8 mouse cellular contexts compared by ENCODE assay signal in the genomic region with DNA sequence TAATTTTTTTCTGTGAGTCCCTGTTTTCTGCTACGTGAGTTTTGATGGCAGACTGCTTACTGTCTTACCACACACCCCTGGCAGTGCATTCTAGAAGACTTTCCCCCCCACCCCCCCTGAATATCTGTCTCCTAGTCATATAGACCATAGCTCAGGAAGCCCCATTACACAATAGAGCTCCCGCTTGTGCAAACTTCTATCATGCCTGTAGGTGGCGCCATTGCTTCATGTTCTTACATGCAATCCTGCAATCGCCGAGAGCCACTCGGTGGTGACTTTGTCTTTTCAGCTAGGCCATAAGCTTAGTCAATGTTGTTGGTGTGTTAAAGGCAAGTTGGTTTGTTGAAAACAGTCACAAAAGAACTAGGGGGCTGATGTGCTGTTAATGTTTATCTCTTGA. TPM values are rescaled to one million over a fixed set of nuclear protein-coding genes. Genes with fewer than 3 reads are reported as not detected.
DNase-seq lines count a peak whose midpoint lies in the region; ATAC-seq and TF ChIP-seq lines count a peak whose summit lies in the region.

No protein-coding gene starts in this region.

- 0 out of 2 replicates have a peak, but pooled peaks cover 1% of the 10 kb centered on the region for H3K27me3 ChIP-seq in kidney, embryonic 15.5 days
- no peaks in the 10 kb centered on the region for H3K27me3 ChIP-seq in kidney, embryonic 14.5 days (ENCODE audit: control insufficient read depth, insufficient read depth, low read length)
- H3K27me3 ChIP-seq in liver, embryonic 11.5 days (replicated peaks; ENCODE audit: control insufficient read depth, insufficient read depth, low read length) = no peaks in the 10 kb centered on the region; the same call in 1 of the 2 replicates
- H3K27me3 ChIP-seq in neural tube, embryonic 14.5 days (ENCODE audit: control insufficient read depth, insufficient read depth, low read length) = no peaks in the 10 kb centered on the region
- no peaks in the 10 kb centered on the region for H3K27me3 ChIP-seq in testis, adult 2 months (ENCODE audit: control insufficient read depth, insufficient read depth, low read length)

- H3K27ac ChIP-seq in kidney, embryonic 15.5 days = no peak overlapping the region
- no peak overlapping the region for H3K27ac ChIP-seq in kidney, embryonic 14.5 days (ENCODE audit: low read depth, low read length)
- H3K27ac ChIP-seq in liver, embryonic 11.5 days (ENCODE audit: low read depth, low read length) = no peak overlapping the region
- H3K27ac ChIP-seq in neural tube, embryonic 14.5 days (ENCODE audit: low read depth, low read length) = no peak overlapping the region
- H3K27ac ChIP-seq in testis, adult 2 months (ENCODE audit: control insufficient read depth, insufficient read depth, low read depth, low read length) = no peak overlapping the region

- WGBS in kidney, embryonic 15.5 days = 3% methylated on average over 6 of the region's 6 CpGs
- 3% methylated on average over 6 of the region's 6 CpGs for WGBS in kidney, embryonic 14.5 days
- 1% methylated on average over 6 of the region's 6 CpGs for WGBS in liver, embryonic 11.5 days
- WGBS in neural tube, embryonic 14.5 days = 2% methylated on average over 6 of the region's 6 CpGs

- TF ChIP-seq POLR2A in testis, adult 2 months (IDR thresholded peaks at IDR 0.05; ENCODE audit: control insufficient read depth, low read depth, low read length) = no peak

- DNase-seq in kidney, adult 11 months = peak; percentile 58
- peak; percentile 80 for DNase-seq in cerebellum, postnatal 4 days (ENCODE audit: low spot score in 2 of 2)
- peak; percentile 37 to 50 for DNase-seq in gastrocnemius, adult 8-10 months (ENCODE audit: low spot score in 2 of 2)
- peak; percentile 61 for DNase-seq in liver, embryonic 11.5 days (ENCODE audit: low spot score)

- ATAC-seq in kidney, embryonic 15.5 days (replicated peaks; ENCODE audit: low FRiP score) = no peak; the same call in 1 of the 2 replicates
- 0 out of 2 replicates have a peak, but pooled peaks have one; percentile 16 for ATAC-seq in kidney, embryonic 14.5 days (ENCODE audit: low FRiP score, low TSS enrichment)
- 0 out of 2 replicates have a peak, but pooled peaks have one; percentile 47 for ATAC-seq in liver, embryonic 11.5 days (replicated peaks; ENCODE audit: low FRiP score)
- ATAC-seq in neural tube, embryonic 14.5 days (ENCODE audit: low read depth) = peak; percentile 92; the same call in 1 of the 2 replicates

- no peak overlapping the region for H3K9ac ChIP-seq in kidney, embryonic 15.5 days
- H3K9ac ChIP-seq in kidney, embryonic 14.5 days (ENCODE audit: low read depth, low read length) = no peak overlapping the region
- no peak overlapping the region for H3K9ac ChIP-seq in liver, embryonic 11.5 days (ENCODE audit: low read depth, low read length)
- no peak overlapping the region for H3K9ac ChIP-seq in neural tube, embryonic 14.5 days (replicated peaks; ENCODE audit: low read depth, low read length)

- H3K9me3 ChIP-seq in kidney, embryonic 15.5 days (replicated peaks) = no peaks in the 10 kb centered on the region
- no peaks in the 10 kb centered on the region for H3K9me3 ChIP-seq in kidney, embryonic 14.5 days (ENCODE audit: control insufficient read depth, low read length)
- no peaks in the 10 kb centered on the region for H3K9me3 ChIP-seq in liver, embryonic 11.5 days (ENCODE audit: control insufficient read depth, low read length)
- H3K9me3 ChIP-seq in neural tube, embryonic 14.5 days (ENCODE audit: control insufficient read depth, low read length) = no peaks in the 10 kb centered on the region

- peak; percentile 69; the same call in 1 of the 2 replicates for TF ChIP-seq CTCF in testis, adult 2 months (IDR thresholded peaks at IDR 0.05; ENCODE audit: control insufficient read depth, insufficient read depth, insufficient replicate concordance, low read depth, low read length)

- H3K4me3 ChIP-seq in kidney, embryonic 15.5 days (replicated peaks) = no peak overlapping the region
- no peak overlapping the region for H3K4me3 ChIP-seq in kidney, embryonic 14.5 days (ENCODE audit: low read length)
- no peak overlapping the region for H3K4me3 ChIP-seq in liver, embryonic 11.5 days (ENCODE audit: low read depth, low read length)
- no peak overlapping the region for H3K4me3 ChIP-seq in neural tube, embryonic 14.5 days (ENCODE audit: low read depth, low read length)
- no peak overlapping the region for H3K4me3 ChIP-seq in testis, adult 2 months (ENCODE audit: control insufficient read depth, low read depth, low read length)

- no peak overlapping the region for H3K4me2 ChIP-seq in kidney, embryonic 15.5 days
- no peak overlapping the region for H3K4me2 ChIP-seq in kidney, embryonic 14.5 days (replicated peaks; ENCODE audit: low read depth, low read length)
- H3K4me2 ChIP-seq in liver, embryonic 11.5 days = no peak overlapping the region
- H3K4me2 ChIP-seq in neural tube, embryonic 14.5 days (ENCODE audit: low read depth, low read length) = no peak overlapping the region

- H3K36me3 ChIP-seq in kidney, embryonic 15.5 days = no peaks in the 10 kb centered on the region
- no peaks in the 10 kb centered on the region for H3K36me3 ChIP-seq in kidney, embryonic 14.5 days (ENCODE audit: control insufficient read depth, insufficient read depth, low read length)
- H3K36me3 ChIP-seq in liver, embryonic 11.5 days (ENCODE audit: control insufficient read depth, insufficient read depth, low read length) = no peaks in the 10 kb centered on the region
- no peaks in the 10 kb centered on the region for H3K36me3 ChIP-seq in neural tube, embryonic 14.5 days (ENCODE audit: control insufficient read depth, insufficient read depth, low read length)
- no peaks in the 10 kb centered on the region for H3K36me3 ChIP-seq in testis, adult 2 months (ENCODE audit: control insufficient read depth, insufficient read depth, low read length)

- peaks cover 11% of the 10 kb centered on the region for H3K4me1 ChIP-seq in kidney, embryonic 15.5 days
- 0 out of 2 replicates have a peak, but pooled peaks cover 4% of the 10 kb centered on the region for H3K4me1 ChIP-seq in kidney, embryonic 14.5 days (ENCODE audit: control insufficient read depth, insufficient read depth, low read length)
- no peaks in the 10 kb centered on the region for H3K4me1 ChIP-seq in liver, embryonic 11.5 days (replicated peaks; ENCODE audit: control insufficient read depth, insufficient read depth, low read length)
- no peaks in the 10 kb centered on the region for H3K4me1 ChIP-seq in neural tube, embryonic 14.5 days (ENCODE audit: control insufficient read depth, insufficient read depth, low read length)
- no peaks in the 10 kb centered on the region for H3K4me1 ChIP-seq in testis, adult 2 months (ENCODE audit: control insufficient read depth, insufficient read depth, low read length)

RNA-seq across cellular contexts. Expression of a gene that starts 10.9 kb away (rescaled TPM):
- 1.5 and 1.6 TPM in 2 replicates for polyA plus RNA-seq in kidney, embryonic 15.5 days (2015; fragmentation: Nextera tagmentation; extraction: Ambion mirVana)
- total RNA-seq in gastrocnemius, adult 8-10 months (2022) = not detected
- polyA plus RNA-seq in kidney, embryonic 14.5 days (2014; fragmentation: Nextera tagmentation; extraction: Ambion mirVana) = 0.20 and 0.46 TPM in 2 replicates
- 0.14 TPM in 1 of 2 replicates, not detected in the other for polyA plus RNA-seq in liver, embryonic 11.5 days (2014; fragmentation: Nextera tagmentation; extraction: Ambion mirVana)
- 0.13 and 0.22 TPM in 2 replicates for polyA plus RNA-seq in neural tube, embryonic 14.5 days (2014; fragmentation: Nextera tagmentation; extraction: Ambion mirVana)
- polyA plus RNA-seq in testis, adult 2 months (2012; rRNA removed) = 0.09 and 0.12 TPM in 2 replicates

RNA-seq across cellular contexts. Expression of a gene that starts 26.6 kb away (rescaled TPM):
- polyA plus RNA-seq in kidney, embryonic 15.5 days (2015; fragmentation: Nextera tagmentation; extraction: Ambion mirVana) = 1.1 and 1.5 TPM in 2 replicates
- total RNA-seq in gastrocnemius, adult 8-10 months (2022) = under 1 TPM in 3 of 4 experiments, not detected in 1; 0.09 to 0.32 (median 0.29) TPM
- 1.2 and 1.6 TPM in 2 replicates for polyA plus RNA-seq in kidney, embryonic 14.5 days (2014; fragmentation: Nextera tagmentation; extraction: Ambion mirVana)
- polyA plus RNA-seq in liver, embryonic 11.5 days (2014; fragmentation: Nextera tagmentation; extraction: Ambion mirVana) = 7.5 and 7.9 TPM in 2 replicates
- 1.3 and 1.4 TPM in 2 replicates for polyA plus RNA-seq in neural tube, embryonic 14.5 days (2014; fragmentation: Nextera tagmentation; extraction: Ambion mirVana)
- 39.2 and 51.0 TPM in 2 replicates for polyA plus RNA-seq in testis, adult 2 months (2012; rRNA removed)
